In genomic region chr19:5065104-5065503, GRCm38 (mm10) we compare ENCODE assay signal across 12 mouse cellular contexts. TPM values are rescaled to one million over a fixed set of nuclear protein-coding genes. Genes with fewer than 3 reads are reported as not detected.
DNase-seq lines count a peak whose midpoint lies in the region; ATAC-seq and TF ChIP-seq lines count a peak whose summit lies in the region.
"Had no signal": no experiment of that assay in that cellular context is flagged by ENCODE, and none has a peak within 500 bp of the region (broad histone marks: within the 10 kb centered on the region; RNA-seq: fewer than 3 reads in every experiment).

No protein-coding gene starts in this region.

- TF ChIP-seq EP300 in liver, postnatal 0 days (IDR thresholded peaks at IDR 0.05; ENCODE audit: low read depth), result no peak

- peaks cover 69% of the 10 kb centered on the region for H3K4me1 ChIP-seq in forebrain, embryonic 10.5 days
- peaks cover 4% of the 10 kb centered on the region; the same call in 1 of the 2 replicates for H3K4me1 ChIP-seq in forebrain, postnatal 0 days (ENCODE audit: insufficient read depth)
- peaks cover 11% of the 10 kb centered on the region for H3K4me1 ChIP-seq in lung, adult 2 months (ENCODE audit: control insufficient read depth, insufficient read depth, low read length)
- peaks cover 73% of the 10 kb centered on the region for H3K4me1 ChIP-seq in embryonic facial prominence, embryonic 15.5 days
- H3K4me1 ChIP-seq in limb, embryonic 13.5 days, result peaks cover 53% of the 10 kb centered on the region
- H3K4me1 ChIP-seq in liver, postnatal 0 days (ENCODE audit: insufficient read depth), result peaks cover 8% of the 10 kb centered on the region

- H3K4me3 ChIP-seq in forebrain, embryonic 10.5 days, result no peak overlapping the region
- no peak overlapping the region for H3K4me3 ChIP-seq in forebrain, postnatal 0 days (ENCODE audit: low read depth, low read length)
- no peak overlapping the region for H3K4me3 ChIP-seq in lung, adult 2 months (replicated peaks; ENCODE audit: extremely low read depth, low read depth, low read length)
- H3K4me3 ChIP-seq in embryonic facial prominence, embryonic 15.5 days (replicated peaks), result no peak overlapping the region
- no peak overlapping the region for H3K4me3 ChIP-seq in limb, embryonic 13.5 days
- H3K4me3 ChIP-seq in liver, postnatal 0 days (ENCODE audit: low read depth, low read length), result no peak overlapping the region
- H3K4me3 ChIP-seq: forebrain, embryonic 12.5 days had no signal

- ATAC-seq in forebrain, postnatal 0 days, result no peak
- no peak for ATAC-seq in embryonic facial prominence, embryonic 15.5 days (ENCODE audit: insufficient number of reproducible peaks, low FRiP score, low TSS enrichment, low read depth)
- no peak for ATAC-seq in limb, embryonic 13.5 days (ENCODE audit: low FRiP score, low read depth)
- no peak for ATAC-seq in liver, postnatal 0 days
- ATAC-seq: inflammation-experienced regulatory T-cells, adult 6 months; midbrain, embryonic 16.5 days had no signal

- H3K9me3 ChIP-seq in forebrain, embryonic 10.5 days, result no peaks in the 10 kb centered on the region
- H3K9me3 ChIP-seq in forebrain, postnatal 0 days (ENCODE audit: low read length), result no peaks in the 10 kb centered on the region
- H3K9me3 ChIP-seq in embryonic facial prominence, embryonic 15.5 days (replicated peaks), result no peaks in the 10 kb centered on the region
- no peaks in the 10 kb centered on the region for H3K9me3 ChIP-seq in limb, embryonic 13.5 days
- no peaks in the 10 kb centered on the region for H3K9me3 ChIP-seq in liver, postnatal 0 days (ENCODE audit: low read length)
- H3K9me3 ChIP-seq: forebrain, embryonic 12.5 days had no signal

- TF ChIP-seq CTCF in forebrain, postnatal 0 days (IDR thresholded peaks at IDR 0.05; ENCODE audit: low read depth), result no peak
- no peak for TF ChIP-seq CTCF in lung, adult 2 months (IDR thresholded peaks at IDR 0.05; ENCODE audit: insufficient read depth, low read length)
- TF ChIP-seq CTCF in liver, postnatal 0 days (IDR thresholded peaks at IDR 0.05; ENCODE audit: low read depth), result no peak

- TF ChIP-seq POLR2A in lung, adult 2 months (IDR thresholded peaks at IDR 0.05; ENCODE audit: borderline replicate concordance, extremely low read depth, low read depth, low read length), result no peak

- WGBS in forebrain, embryonic 10.5 days, result 74% methylated on average over 7 of the region's 7 CpGs
- 59% methylated on average over 7 of the region's 7 CpGs for WGBS in forebrain, postnatal 0 days
- WGBS in lung, adult 2 months, result 35% methylated on average over 7 of the region's 7 CpGs
- 55% methylated on average over 7 of the region's 7 CpGs for WGBS in embryonic facial prominence, embryonic 15.5 days
- WGBS in limb, embryonic 13.5 days, result 72% methylated on average over 7 of the region's 7 CpGs
- 50% methylated on average over 7 of the region's 7 CpGs for WGBS in liver, postnatal 0 days (ENCODE audit: insufficient replicate concordance)

- no peak overlapping the region for H3K4me2 ChIP-seq in forebrain, postnatal 0 days (ENCODE audit: low read depth)
- no peak overlapping the region for H3K4me2 ChIP-seq in embryonic facial prominence, embryonic 15.5 days (replicated peaks)
- H3K4me2 ChIP-seq in limb, embryonic 13.5 days (replicated peaks), result no peak overlapping the region
- no peak overlapping the region for H3K4me2 ChIP-seq in liver, postnatal 0 days (ENCODE audit: low read depth, low read length)
- H3K4me2 ChIP-seq: forebrain, embryonic 12.5 days had no signal

- peaks cover 52% of the 10 kb centered on the region for H3K27me3 ChIP-seq in forebrain, embryonic 10.5 days (ENCODE audit: poor library complexity, severe bottlenecking)
- H3K27me3 ChIP-seq in forebrain, postnatal 0 days (ENCODE audit: insufficient read depth, low read length), result no peaks in the 10 kb centered on the region
- peaks cover 6% of the 10 kb centered on the region for H3K27me3 ChIP-seq in embryonic facial prominence, embryonic 15.5 days
- no peaks in the 10 kb centered on the region; the same call in 1 of the 2 replicates for H3K27me3 ChIP-seq in limb, embryonic 13.5 days
- H3K27me3 ChIP-seq in liver, postnatal 0 days (ENCODE audit: insufficient read depth, low read length), result peaks cover 32% of the 10 kb centered on the region

- H3K27ac ChIP-seq in forebrain, embryonic 10.5 days, result peak overlapping the region; percentile 20; the same call in 1 of the 2 replicates
- H3K27ac ChIP-seq in forebrain, postnatal 0 days (ENCODE audit: low read depth, low read length), result no peak overlapping the region
- 0 out of 2 replicates have a peak overlapping the region, but pooled peaks have one; percentile 17 for H3K27ac ChIP-seq in embryonic facial prominence, embryonic 15.5 days (replicated peaks)
- no peak overlapping the region for H3K27ac ChIP-seq in limb, embryonic 13.5 days
- no peak overlapping the region for H3K27ac ChIP-seq in liver, postnatal 0 days (ENCODE audit: low read depth)

- no peak for DNase-seq in forebrain, embryonic 10.5 days (ENCODE audit: extremely low spot score, low spot score)
- no peak for DNase-seq in forebrain, postnatal 0 days
- DNase-seq in lung, postnatal 10 days, result peak; percentile 50
- no peak for DNase-seq in lung, adult 2 months
- no peak for DNase-seq in thymus, adult 18-20 months
- DNase-seq in liver, postnatal 0 days, result no peak
- DNase-seq: adrenal gland, adult 2 months had no signal

- H3K9ac ChIP-seq in forebrain, postnatal 0 days, result no peak overlapping the region
- H3K9ac ChIP-seq in embryonic facial prominence, embryonic 15.5 days, result no peak overlapping the region
- 0 out of 2 replicates have a peak overlapping the region, but pooled peaks have one; percentile 19 for H3K9ac ChIP-seq in limb, embryonic 13.5 days
- no peak overlapping the region for H3K9ac ChIP-seq in liver, postnatal 0 days (replicated peaks)
- H3K9ac ChIP-seq: forebrain, embryonic 12.5 days had no signal

- no peaks in the 10 kb centered on the region for H3K36me3 ChIP-seq in forebrain, embryonic 10.5 days (replicated peaks)
- no peaks in the 10 kb centered on the region for H3K36me3 ChIP-seq in forebrain, postnatal 0 days (ENCODE audit: insufficient read depth)
- no peaks in the 10 kb centered on the region for H3K36me3 ChIP-seq in embryonic facial prominence, embryonic 15.5 days
- H3K36me3 ChIP-seq in limb, embryonic 13.5 days, result no peaks in the 10 kb centered on the region
- no peaks in the 10 kb centered on the region for H3K36me3 ChIP-seq in liver, postnatal 0 days (replicated peaks; ENCODE audit: insufficient read depth, low read length)
- H3K36me3 ChIP-seq: forebrain, embryonic 12.5 days had no signal

RNA-seq across cellular contexts. Expression of gene Cd248, which starts 2.8 kb away (rescaled TPM):
- 15.9 and 17.6 TPM in 2 replicates for polyA plus RNA-seq in forebrain, embryonic 10.5 days (2016; fragmentation: Nextera tagmentation; extraction: Ambion mirVana)
- 11.8 and 20.8 TPM in 2 replicates for total RNA-seq in forebrain, postnatal 0 days (2014; rRNA removed)
- 16.3 and 18.1 TPM in 2 replicates for polyA plus RNA-seq in forebrain, postnatal 0 days (2015; fragmentation: Nextera tagmentation; extraction: Ambion mirVana)
- polyA plus RNA-seq in lung, adult 2 months (2012; rRNA removed), result 20.9 and 22.6 TPM in 2 replicates
- 131 and 158 TPM in 2 replicates for polyA plus RNA-seq in embryonic facial prominence, embryonic 15.5 days (2015; fragmentation: Nextera tagmentation; extraction: Ambion mirVana)
- polyA plus RNA-seq in limb, embryonic 13.5 days (2015; fragmentation: Nextera tagmentation; extraction: Ambion mirVana), result 58.8 and 64.8 TPM in 2 replicates
- polyA plus RNA-seq in liver, postnatal 0 days (2015; fragmentation: Nextera tagmentation; extraction: Ambion mirVana), result 2.0 and 2.4 TPM in 2 replicates
- polyA plus RNA-seq: inflammation-experienced regulatory T-cells, adult 6 months had no signal

RNA-seq across cellular contexts. Expression of gene Rin1, which starts 14.8 kb away (rescaled TPM):
- polyA plus RNA-seq in forebrain, embryonic 10.5 days (2016; fragmentation: Nextera tagmentation; extraction: Ambion mirVana), result 2.7 and 3.7 TPM in 2 replicates
- 3.0 and 9.8 TPM in 2 replicates for total RNA-seq in forebrain, postnatal 0 days (2014; rRNA removed)
- polyA plus RNA-seq in forebrain, postnatal 0 days (2015; fragmentation: Nextera tagmentation; extraction: Ambion mirVana), result 1.7 and 2.4 TPM in 2 replicates
- 10.2 and 10.4 TPM in 2 replicates for polyA plus RNA-seq in lung, adult 2 months (2012; rRNA removed)
- 2.6 and 4.4 TPM in 2 replicates for polyA plus RNA-seq in embryonic facial prominence, embryonic 15.5 days (2015; fragmentation: Nextera tagmentation; extraction: Ambion mirVana)
- polyA plus RNA-seq in limb, embryonic 13.5 days (2015; fragmentation: Nextera tagmentation; extraction: Ambion mirVana), result 1.4 and 1.7 TPM in 2 replicates
- polyA plus RNA-seq in liver, postnatal 0 days (2015; fragmentation: Nextera tagmentation; extraction: Ambion mirVana), result 0.21 and 0.36 TPM in 2 replicates

RNA-seq across cellular contexts. Expression of gene Tmem151a, which starts 20.2 kb away (rescaled TPM):
- polyA plus RNA-seq in forebrain, embryonic 10.5 days (2016; fragmentation: Nextera tagmentation; extraction: Ambion mirVana), result 0.47 and 1.7 TPM in 2 replicates
- total RNA-seq in forebrain, postnatal 0 days (2014; rRNA removed), result 22.6 and 37.0 TPM in 2 replicates
- polyA plus RNA-seq in forebrain, postnatal 0 days (2015; fragmentation: Nextera tagmentation; extraction: Ambion mirVana), result 40.6 and 46.2 TPM in 2 replicates
- polyA plus RNA-seq in lung, adult 2 months (2012; rRNA removed), result 10.7 and 11.8 TPM in 2 replicates
- polyA plus RNA-seq in embryonic facial prominence, embryonic 15.5 days (2015; fragmentation: Nextera tagmentation; extraction: Ambion mirVana), result 2.3 and 3.0 TPM in 2 replicates
- 2.7 TPM in 2 replicates for polyA plus RNA-seq in limb, embryonic 13.5 days (2015; fragmentation: Nextera tagmentation; extraction: Ambion mirVana)
- polyA plus RNA-seq in liver, postnatal 0 days (2015; fragmentation: Nextera tagmentation; extraction: Ambion mirVana), result 0.79 and 0.96 TPM in 2 replicates
- polyA plus RNA-seq: inflammation-experienced regulatory T-cells, adult 6 months had no signal

RNA-seq across cellular contexts. Expression of gene Yif1a, which starts 23.2 kb away (rescaled TPM):
- polyA plus RNA-seq in forebrain, embryonic 10.5 days (2016; fragmentation: Nextera tagmentation; extraction: Ambion mirVana), result 67.1 and 74.2 TPM in 2 replicates
- 44.6 and 54.9 TPM in 2 replicates for total RNA-seq in forebrain, postnatal 0 days (2014; rRNA removed)
- 50.5 and 59.9 TPM in 2 replicates for polyA plus RNA-seq in forebrain, postnatal 0 days (2015; fragmentation: Nextera tagmentation; extraction: Ambion mirVana)
- polyA plus RNA-seq in lung, adult 2 months (2012; rRNA removed), result 154 and 165 TPM in 2 replicates
- 111 and 119 TPM in 2 replicates for polyA plus RNA-seq in embryonic facial prominence, embryonic 15.5 days (2015; fragmentation: Nextera tagmentation; extraction: Ambion mirVana)
- 88.5 and 94.5 TPM in 2 replicates for polyA plus RNA-seq in limb, embryonic 13.5 days (2015; fragmentation: Nextera tagmentation; extraction: Ambion mirVana)
- polyA plus RNA-seq in liver, postnatal 0 days (2015; fragmentation: Nextera tagmentation; extraction: Ambion mirVana), result 84.0 and 87.5 TPM in 2 replicates

RNA-seq across cellular contexts. Expression of gene Brms1, which starts 23.9 kb away (rescaled TPM):
- polyA plus RNA-seq in forebrain, embryonic 10.5 days (2016; fragmentation: Nextera tagmentation; extraction: Ambion mirVana), result 83.0 and 84.2 TPM in 2 replicates
- 9.5 and 15.5 TPM in 2 replicates for total RNA-seq in forebrain, postnatal 0 days (2014; rRNA removed)
- polyA plus RNA-seq in forebrain, postnatal 0 days (2015; fragmentation: Nextera tagmentation; extraction: Ambion mirVana), result 27.6 and 29.3 TPM in 2 replicates
- 36.3 and 40.4 TPM in 2 replicates for polyA plus RNA-seq in lung, adult 2 months (2012; rRNA removed)
- 42.2 and 48.6 TPM in 2 replicates for polyA plus RNA-seq in embryonic facial prominence, embryonic 15.5 days (2015; fragmentation: Nextera tagmentation; extraction: Ambion mirVana)
- 36.7 and 40.5 TPM in 2 replicates for polyA plus RNA-seq in limb, embryonic 13.5 days (2015; fragmentation: Nextera tagmentation; extraction: Ambion mirVana)
- 20.7 and 22.6 TPM in 2 replicates for polyA plus RNA-seq in liver, postnatal 0 days (2015; fragmentation: Nextera tagmentation; extraction: Ambion mirVana)

Comparison
In these comparisons a context has a peak if more than half of its experiments do, and no peak if none do; other contexts are left out.
1. H3K27ac ChIP-seq: peak in forebrain, embryonic 10.5 days (single experiment) and embryonic facial prominence, embryonic 15.5 days (single experiment); none in forebrain, postnatal 0 days (single experiment), limb, embryonic 13.5 days (single experiment) and liver, postnatal 0 days (single experiment).